12 mouse cellular contexts compared by ENCODE assay signal in the genomic region with DNA sequence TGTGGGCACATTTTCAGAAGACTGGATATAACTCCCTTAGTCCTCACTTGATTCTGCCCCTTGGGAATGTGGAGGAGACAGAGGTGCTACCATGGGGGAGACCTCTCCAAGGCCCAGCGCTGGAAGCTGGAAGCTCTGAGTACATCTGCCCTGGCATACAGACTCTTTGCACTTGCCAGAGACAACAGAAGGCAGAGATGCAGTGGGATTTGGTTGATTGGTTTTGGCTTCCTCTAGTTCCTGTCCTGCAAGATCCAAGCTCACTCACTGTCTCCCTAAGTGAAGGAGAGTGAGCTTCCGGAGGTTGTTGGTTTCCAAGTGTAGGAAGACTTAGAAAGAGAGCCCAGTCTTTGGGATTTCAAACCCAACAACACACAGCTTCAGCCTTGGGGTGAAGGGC. TPM values are rescaled to one million over a fixed set of nuclear protein-coding genes. Genes with fewer than 3 reads are reported as not detected.
DNase-seq lines count a peak whose midpoint lies in the region; ATAC-seq lines count a peak whose summit lies in the region.
"Had no signal": no experiment of that assay in that cellular context is flagged by ENCODE, and none has a peak within 500 bp of the region (broad histone marks: within the 10 kb centered on the region; RNA-seq: fewer than 3 reads in every experiment).

No protein-coding gene starts in this region.

- H3K27ac ChIP-seq in intestine, embryonic 14.5 days (ENCODE audit: low read depth) = peak overlapping the region; percentile 49; the same call in 1 of the 2 replicates
- H3K27ac ChIP-seq in intestine, embryonic 16.5 days (ENCODE audit: low read length) = no peak overlapping the region
- peak overlapping the region; percentile 7; the same call in 1 of the 2 replicates for H3K27ac ChIP-seq in midbrain, embryonic 13.5 days
- H3K27ac ChIP-seq in midbrain, embryonic 14.5 days (replicated peaks; ENCODE audit: low read depth, low read length) = no peak overlapping the region
- H3K27ac ChIP-seq in stomach, embryonic 15.5 days = peak overlapping the region; percentile 40; the same call in 1 of the 2 replicates
- H3K27ac ChIP-seq: neural tube, embryonic 12.5 days had no signal

- peak; percentile 48 to 51 for DNase-seq in cerebellum, postnatal 10 days
- DNase-seq in cerebellum, adult 9-11 months = no peak
- DNase-seq in intestine, embryonic 14.5 days (ENCODE audit: low spot score) = no peak
- DNase-seq in midbrain, embryonic 14.5 days = no peak
- no peak for DNase-seq in cerebellum, adult 11 months
- DNase-seq: gastrocnemius, postnatal 14 days; right cerebral cortex, postnatal 14 days had no signal

- H3K4me3 ChIP-seq in intestine, embryonic 14.5 days (ENCODE audit: low read depth, low read length) = no peak overlapping the region
- no peak overlapping the region for H3K4me3 ChIP-seq in intestine, embryonic 16.5 days (ENCODE audit: low read length)
- no peak overlapping the region for H3K4me3 ChIP-seq in midbrain, embryonic 13.5 days (replicated peaks)
- H3K4me3 ChIP-seq in midbrain, embryonic 14.5 days (replicated peaks; ENCODE audit: low read depth, low read length) = no peak overlapping the region
- H3K4me3 ChIP-seq in stomach, embryonic 15.5 days (replicated peaks) = no peak overlapping the region
- H3K4me3 ChIP-seq: forebrain, embryonic 12.5 days; neural tube, embryonic 12.5 days had no signal

- no peak overlapping the region for H3K4me2 ChIP-seq in intestine, embryonic 14.5 days (ENCODE audit: low read length)
- H3K4me2 ChIP-seq in intestine, embryonic 16.5 days (ENCODE audit: low read depth, low read length) = no peak overlapping the region
- no peak overlapping the region for H3K4me2 ChIP-seq in midbrain, embryonic 13.5 days (replicated peaks)
- no peak overlapping the region for H3K4me2 ChIP-seq in midbrain, embryonic 14.5 days (ENCODE audit: low read length)
- H3K4me2 ChIP-seq in stomach, embryonic 15.5 days = no peak overlapping the region
- H3K4me2 ChIP-seq: forebrain, embryonic 12.5 days; neural tube, embryonic 12.5 days had no signal

- no peak for ATAC-seq in intestine, embryonic 14.5 days (replicated peaks; ENCODE audit: low FRiP score, low TSS enrichment, low read depth)
- no peak for ATAC-seq in intestine, embryonic 16.5 days
- no peak for ATAC-seq in midbrain, embryonic 13.5 days
- no peak for ATAC-seq in midbrain, embryonic 14.5 days (ENCODE audit: low FRiP score, low TSS enrichment)
- no peak for ATAC-seq in stomach, embryonic 15.5 days (ENCODE audit: insufficient read depth, low FRiP score, low read depth)

- H3K27me3 ChIP-seq in intestine, embryonic 14.5 days (replicated peaks; ENCODE audit: control insufficient read depth, insufficient read depth, low read length) = peaks cover 11% of the 10 kb centered on the region; the same call in 1 of the 2 replicates
- H3K27me3 ChIP-seq in intestine, embryonic 16.5 days (replicated peaks; ENCODE audit: control insufficient read depth, insufficient read depth, low read length) = no peaks in the 10 kb centered on the region
- H3K27me3 ChIP-seq in midbrain, embryonic 13.5 days = peaks cover 40% of the 10 kb centered on the region
- peaks cover 6% of the 10 kb centered on the region; the same call in 1 of the 2 replicates for H3K27me3 ChIP-seq in midbrain, embryonic 14.5 days (ENCODE audit: control insufficient read depth, insufficient read depth, low read length)
- H3K27me3 ChIP-seq in stomach, embryonic 15.5 days (replicated peaks) = no peaks in the 10 kb centered on the region

- WGBS in intestine, embryonic 14.5 days = 79% methylated on average over 2 of the region's 2 CpGs
- 77% methylated on average over 2 of the region's 2 CpGs for WGBS in intestine, embryonic 16.5 days
- 78% methylated on average over 2 of the region's 2 CpGs for WGBS in midbrain, embryonic 13.5 days
- WGBS in midbrain, embryonic 14.5 days = 84% methylated on average over 2 of the region's 2 CpGs
- WGBS in stomach, embryonic 15.5 days = 75% methylated on average over 2 of the region's 2 CpGs

- no peak overlapping the region for H3K9ac ChIP-seq in intestine, embryonic 14.5 days (ENCODE audit: low read length)
- no peak overlapping the region for H3K9ac ChIP-seq in intestine, embryonic 16.5 days (ENCODE audit: low read depth, low read length)
- no peak overlapping the region for H3K9ac ChIP-seq in midbrain, embryonic 13.5 days (replicated peaks)
- no peak overlapping the region for H3K9ac ChIP-seq in midbrain, embryonic 14.5 days (replicated peaks; ENCODE audit: low read length)
- no peak overlapping the region for H3K9ac ChIP-seq in stomach, embryonic 15.5 days
- H3K9ac ChIP-seq: neural tube, embryonic 12.5 days had no signal

- H3K36me3 ChIP-seq in intestine, embryonic 14.5 days (ENCODE audit: control insufficient read depth, insufficient read depth, low read length) = no peaks in the 10 kb centered on the region
- H3K36me3 ChIP-seq in intestine, embryonic 16.5 days (ENCODE audit: control insufficient read depth, insufficient read depth, low read length) = no peaks in the 10 kb centered on the region
- no peaks in the 10 kb centered on the region for H3K36me3 ChIP-seq in midbrain, embryonic 13.5 days
- H3K36me3 ChIP-seq in midbrain, embryonic 14.5 days (ENCODE audit: control insufficient read depth, insufficient read depth, low read length) = no peaks in the 10 kb centered on the region
- no peaks in the 10 kb centered on the region for H3K36me3 ChIP-seq in stomach, embryonic 15.5 days
- H3K36me3 ChIP-seq: forebrain, embryonic 12.5 days; neural tube, embryonic 12.5 days had no signal

- H3K4me1 ChIP-seq in intestine, embryonic 14.5 days (replicated peaks; ENCODE audit: control insufficient read depth, insufficient read depth, low read length) = peaks cover 21% of the 10 kb centered on the region
- peaks cover 15% of the 10 kb centered on the region for H3K4me1 ChIP-seq in intestine, embryonic 16.5 days (ENCODE audit: control insufficient read depth, insufficient read depth, low read length)
- peaks cover 28% of the 10 kb centered on the region for H3K4me1 ChIP-seq in midbrain, embryonic 13.5 days (replicated peaks)
- H3K4me1 ChIP-seq in midbrain, embryonic 14.5 days (ENCODE audit: control insufficient read depth, insufficient read depth, low read length) = 0 out of 2 replicates have a peak, but pooled peaks cover 6% of the 10 kb centered on the region
- H3K4me1 ChIP-seq in stomach, embryonic 15.5 days = peaks cover 18% of the 10 kb centered on the region

- H3K9me3 ChIP-seq in intestine, embryonic 14.5 days (ENCODE audit: control insufficient read depth, low read length) = no peaks in the 10 kb centered on the region
- H3K9me3 ChIP-seq in intestine, embryonic 16.5 days (ENCODE audit: control insufficient read depth, low read length) = no peaks in the 10 kb centered on the region
- H3K9me3 ChIP-seq in midbrain, embryonic 13.5 days = no peaks in the 10 kb centered on the region
- no peaks in the 10 kb centered on the region for H3K9me3 ChIP-seq in midbrain, embryonic 14.5 days (ENCODE audit: control insufficient read depth, low read length)
- H3K9me3 ChIP-seq in stomach, embryonic 15.5 days = no peaks in the 10 kb centered on the region
- H3K9me3 ChIP-seq: forebrain, embryonic 12.5 days; neural tube, embryonic 12.5 days had no signal

RNA-seq across cellular contexts. Expression of a gene that starts 21.4 kb away (rescaled TPM):
- polyA plus RNA-seq in intestine, embryonic 14.5 days (2014; fragmentation: Nextera tagmentation; extraction: Ambion mirVana) = 41.8 and 48.0 TPM in 2 replicates
- 37.6 and 41.2 TPM in 2 replicates for polyA plus RNA-seq in intestine, embryonic 16.5 days (2015; fragmentation: Nextera tagmentation; extraction: Ambion mirVana)
- polyA plus RNA-seq in midbrain, embryonic 13.5 days (2015; fragmentation: Nextera tagmentation; extraction: Ambion mirVana) = 54.9 and 59.4 TPM in 2 replicates
- polyA plus RNA-seq in midbrain, embryonic 14.5 days (2014; fragmentation: Nextera tagmentation; extraction: Ambion mirVana) = 69.4 and 75.3 TPM in 2 replicates
- polyA plus RNA-seq in stomach, embryonic 15.5 days (2015; fragmentation: Nextera tagmentation; extraction: Ambion mirVana) = 37.2 and 42.7 TPM in 2 replicates

RNA-seq across cellular contexts. Expression of a gene that starts 33.6 kb away (rescaled TPM):
- polyA plus RNA-seq in intestine, embryonic 14.5 days (2014; fragmentation: Nextera tagmentation; extraction: Ambion mirVana) = not detected in 2 replicates
- polyA plus RNA-seq in intestine, embryonic 16.5 days (2015; fragmentation: Nextera tagmentation; extraction: Ambion mirVana) = not detected in 2 replicates
- not detected in 2 replicates for polyA plus RNA-seq in midbrain, embryonic 13.5 days (2015; fragmentation: Nextera tagmentation; extraction: Ambion mirVana)
- polyA plus RNA-seq in midbrain, embryonic 14.5 days (2014; fragmentation: Nextera tagmentation; extraction: Ambion mirVana) = not detected in 2 replicates
- not detected in 2 replicates for polyA plus RNA-seq in stomach, embryonic 15.5 days (2015; fragmentation: Nextera tagmentation; extraction: Ambion mirVana)
- polyA plus RNA-seq: forebrain, embryonic 12.5 days; neural tube, embryonic 12.5 days had no signal

RNA-seq across cellular contexts. Expression of a gene that starts 44.1 kb away (rescaled TPM):
- 54.2 and 59.9 TPM in 2 replicates for polyA plus RNA-seq in intestine, embryonic 14.5 days (2014; fragmentation: Nextera tagmentation; extraction: Ambion mirVana)
- 25.4 and 26.3 TPM in 2 replicates for polyA plus RNA-seq in intestine, embryonic 16.5 days (2015; fragmentation: Nextera tagmentation; extraction: Ambion mirVana)
- polyA plus RNA-seq in midbrain, embryonic 13.5 days (2015; fragmentation: Nextera tagmentation; extraction: Ambion mirVana) = 110 and 111 TPM in 2 replicates
- 79.7 and 111 TPM in 2 replicates for polyA plus RNA-seq in midbrain, embryonic 14.5 days (2014; fragmentation: Nextera tagmentation; extraction: Ambion mirVana)
- polyA plus RNA-seq in stomach, embryonic 15.5 days (2015; fragmentation: Nextera tagmentation; extraction: Ambion mirVana) = 53.2 and 54.5 TPM in 2 replicates

Comparison
In these comparisons a context has a peak if more than half of its experiments do, and no peak if none do; other contexts are left out.
1. DNase-seq: peak in cerebellum, postnatal 10 days (2 of 2); none in cerebellum, adult 9-11 months (single experiment), intestine, embryonic 14.5 days (single experiment), midbrain, embryonic 14.5 days (single experiment) and cerebellum, adult 11 months (single experiment).
2. H3K27ac ChIP-seq: peak in intestine, embryonic 14.5 days (single experiment), midbrain, embryonic 13.5 days (single experiment) and stomach, embryonic 15.5 days (single experiment); none in intestine, embryonic 16.5 days (single experiment) and midbrain, embryonic 14.5 days (single experiment).